Mouse (Mus musculus): ENCODE results near the gene Stim1.

DNA sequence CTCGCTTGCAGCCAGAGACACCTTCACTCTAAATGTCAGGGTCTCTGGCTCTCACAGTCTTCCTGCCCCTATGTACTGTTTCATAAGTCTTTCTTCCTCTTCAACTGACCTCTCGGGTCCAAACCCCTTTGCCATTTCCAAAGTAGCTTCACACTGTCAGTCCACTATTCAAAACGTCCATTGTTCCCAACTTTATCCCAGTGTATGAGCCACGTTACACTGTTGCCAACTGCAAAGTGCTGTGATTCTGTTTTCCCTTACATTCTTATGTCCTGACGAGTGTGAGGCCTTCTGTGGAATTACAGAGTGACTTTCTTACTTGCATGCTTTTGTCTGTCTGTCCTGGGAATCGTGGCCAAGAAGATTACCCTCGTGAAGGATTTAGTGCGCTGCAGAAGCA, 200.0 kb downstream of the Stim1 start:
- TF ChIP-seq POLR2A (IDR thresholded peaks at IDR 0.05; ENCODE audit: low read depth, low read length) (no peak), CTCF (conservative IDR thresholded peaks at IDR 0.05; ENCODE audit: insufficient read depth, insufficient read length, low read depth, low read length) (no peak)
